Mouse (Mus musculus): ENCODE data around the gene Pdhb. TPM values are rescaled to one million over a fixed set of nuclear protein-coding genes. Genes with fewer than 3 reads are reported as not detected.
A peak's percentile ranks its signal among the peaks of the same experiment; 100 is the strongest.

The Pdhb gene
- total RNA-seq (2021), result 100 to 1,000 TPM; 178 to 185 TPM

DNA sequence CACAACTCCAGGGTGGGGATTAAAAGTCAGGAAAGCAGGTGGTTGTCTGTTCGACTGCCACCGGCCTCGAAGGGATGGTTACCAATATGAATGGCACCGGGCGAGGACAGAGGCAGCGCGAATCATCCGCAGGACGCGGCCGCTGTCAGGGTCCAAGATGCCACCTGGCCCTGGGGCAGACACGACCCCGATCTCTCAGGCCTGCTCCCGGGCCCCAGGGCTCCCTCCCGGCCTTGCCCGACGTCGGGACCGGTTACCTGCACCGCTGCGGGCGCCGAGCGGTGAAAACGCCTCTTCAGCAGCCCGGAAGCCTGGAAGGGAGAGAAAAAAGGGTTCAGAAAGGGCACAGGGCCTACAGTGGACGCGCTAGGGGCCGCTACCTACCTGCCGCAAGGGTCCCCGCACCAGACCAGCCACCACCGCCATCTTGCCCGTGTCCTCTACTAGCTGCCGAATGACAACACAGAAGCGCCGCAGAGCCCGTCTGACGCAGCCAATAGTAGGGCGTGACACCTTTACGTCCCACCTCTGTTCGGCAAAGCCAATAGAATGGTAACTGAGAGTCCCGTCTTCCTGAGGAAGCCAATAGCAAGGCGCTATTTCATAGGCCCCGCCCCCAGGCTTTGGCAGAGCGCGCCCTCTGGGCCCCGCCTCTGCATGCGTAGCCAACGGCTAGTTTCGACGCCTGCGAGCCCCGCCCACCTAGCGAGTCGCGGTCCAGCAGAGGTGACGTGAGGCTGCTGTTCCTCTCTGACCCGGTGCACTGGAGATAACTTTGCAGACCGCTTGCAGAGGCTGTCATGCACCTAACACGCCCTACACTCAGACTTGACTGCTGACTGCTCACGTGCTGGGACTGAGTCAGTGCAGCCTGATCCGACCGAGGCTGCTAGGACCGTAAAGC lies at the start of gene Pdhb:
Pdhb (minus strand) TSS at position 519 of the 904 bp plus-strand sequence.
- peak; percentile 99 to 100 for DNase-seq (ENCODE audit: low spot score in 2 of 2)
- intact Hi-C loops (cut with DNase I), result loop anchor here (1.0 to 5.0 kb wide), 2 partner anchors 42 to 170 kb away; partner anchors contain the start of genes Abhd6 and Kctd6

DNA sequence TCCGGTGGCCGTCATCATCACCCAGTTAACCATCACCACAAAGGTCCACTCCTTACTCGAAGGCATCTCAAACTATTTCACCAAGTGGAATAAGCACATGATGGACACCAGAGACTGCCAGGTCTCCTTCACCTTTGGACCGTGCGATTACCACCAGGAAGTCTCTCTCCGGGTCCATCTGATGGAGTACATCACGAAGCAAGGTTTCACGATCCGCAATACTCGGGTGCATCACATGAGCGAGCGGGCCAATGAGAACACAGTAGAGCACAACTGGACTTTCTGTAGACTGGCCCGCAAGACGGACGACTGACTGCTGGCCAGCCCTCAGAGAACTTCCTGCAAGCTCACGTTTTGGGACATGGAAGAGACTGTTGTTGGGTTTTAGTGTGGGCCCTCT lies 49.7 kb upstream of the Pdhb start:
- intact Hi-C loops (cut with DNase I), result no loop called here
- DNase-seq (ENCODE audit: low spot score in 2 of 2), result no peak

DNA sequence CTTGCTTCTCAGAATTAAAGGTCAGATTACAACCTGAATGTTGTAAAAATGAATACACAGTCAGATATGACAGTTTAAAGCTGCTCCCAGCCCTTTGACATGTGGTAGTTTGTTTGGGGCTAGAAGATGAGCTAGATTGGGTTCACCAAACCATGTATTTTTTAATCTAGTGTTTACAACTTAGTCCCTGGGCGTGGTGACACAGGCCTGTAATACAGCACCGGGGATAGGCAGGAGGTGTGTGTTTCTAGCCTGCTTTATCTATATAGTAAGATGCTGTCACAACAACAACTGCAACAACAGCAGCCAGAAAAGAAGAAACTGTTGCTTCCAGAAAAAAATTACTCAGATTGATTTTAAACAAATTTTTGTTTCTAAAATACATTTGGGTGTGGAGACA lies 48.1 kb upstream of the Pdhb start:
- DNase-seq (ENCODE audit: low spot score in 2 of 2), result no peak
- intact Hi-C loops (cut with DNase I), result no loop called here

DNA sequence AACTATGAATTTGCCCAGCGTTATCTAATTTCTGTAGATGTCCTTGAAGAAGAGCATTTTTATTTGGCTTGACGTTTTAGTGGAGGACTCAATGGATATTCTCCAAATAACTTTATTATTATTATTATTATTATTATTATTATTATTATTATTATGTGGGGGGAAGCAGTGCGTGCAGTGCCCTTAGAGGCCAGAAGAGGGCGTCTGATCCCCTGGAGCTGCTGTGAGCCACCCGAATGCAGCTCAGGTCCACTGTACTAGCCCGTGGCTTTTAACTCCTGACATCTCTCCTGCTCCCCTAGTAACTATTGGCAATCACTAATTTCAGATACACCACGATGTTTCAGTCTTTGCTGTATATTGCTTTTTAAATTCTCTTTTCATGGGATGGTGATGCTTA lies 47.5 kb upstream of the Pdhb start:
- intact Hi-C loops (cut with DNase I), result no loop called here
- DNase-seq (ENCODE audit: low spot score in 2 of 2), result no peak

DNA sequence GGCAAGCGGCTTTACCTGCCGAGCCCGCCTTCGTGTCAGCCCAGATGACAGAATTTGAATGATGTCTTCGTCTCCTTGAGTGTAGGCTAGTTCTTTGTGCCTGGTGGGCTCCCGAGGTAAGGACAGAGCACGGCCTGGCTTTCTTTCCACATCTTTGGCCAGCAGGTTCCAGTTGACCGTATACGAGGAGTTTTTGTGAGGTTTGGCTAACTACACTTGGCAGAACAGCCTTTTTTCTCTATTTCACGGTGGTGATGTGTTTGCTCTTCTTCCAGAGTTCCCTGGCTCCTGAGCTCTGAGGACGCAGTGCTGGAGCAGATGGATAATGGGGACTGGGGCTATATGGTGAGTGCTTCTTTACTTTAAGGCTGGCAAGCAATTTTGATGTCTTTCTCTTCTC lies 47.1 kb upstream of the Pdhb start:
- intact Hi-C loops (cut with DNase I), result no loop called here

DNA sequence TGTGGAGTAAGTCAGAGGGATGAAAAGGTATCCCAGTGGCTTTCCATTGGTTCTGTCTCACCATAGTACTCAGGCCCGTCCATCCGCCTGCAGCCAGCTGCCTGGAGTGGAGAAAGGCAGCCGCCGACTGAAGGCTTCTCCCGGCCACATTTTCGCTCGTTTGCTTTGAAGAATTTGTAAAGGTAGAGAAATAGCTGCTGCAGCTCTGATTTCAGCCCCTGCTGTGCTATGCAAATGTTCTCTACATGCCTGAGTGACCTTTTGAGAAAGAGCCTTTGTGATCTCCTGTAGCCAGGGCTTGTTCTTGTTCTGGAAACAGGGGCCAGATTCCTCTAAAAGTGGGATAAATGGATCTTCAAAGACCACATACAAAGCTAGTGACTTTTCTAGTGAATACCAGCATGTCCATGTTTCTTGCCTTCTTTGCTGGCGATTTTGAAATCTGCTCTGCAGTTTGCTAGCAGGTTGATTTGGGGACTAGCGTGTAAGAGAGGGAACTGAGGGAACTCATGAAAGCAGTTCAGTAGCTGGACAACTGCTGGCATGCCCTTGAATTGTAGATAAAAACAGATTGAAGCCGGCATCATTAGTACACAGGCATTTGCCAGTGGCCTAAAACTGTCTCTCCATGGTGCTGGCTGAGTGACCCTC lies 46.0 kb upstream of the Pdhb start:
- DNase-seq (ENCODE audit: low spot score in 2 of 2), result no peak
- intact Hi-C loops (cut with DNase I), result no loop called here

More for the DNA sequence above, 47.1 kb upstream of the Pdhb start:
- DNase-seq (ENCODE audit: low spot score in 2 of 2), result no peak

DNA sequence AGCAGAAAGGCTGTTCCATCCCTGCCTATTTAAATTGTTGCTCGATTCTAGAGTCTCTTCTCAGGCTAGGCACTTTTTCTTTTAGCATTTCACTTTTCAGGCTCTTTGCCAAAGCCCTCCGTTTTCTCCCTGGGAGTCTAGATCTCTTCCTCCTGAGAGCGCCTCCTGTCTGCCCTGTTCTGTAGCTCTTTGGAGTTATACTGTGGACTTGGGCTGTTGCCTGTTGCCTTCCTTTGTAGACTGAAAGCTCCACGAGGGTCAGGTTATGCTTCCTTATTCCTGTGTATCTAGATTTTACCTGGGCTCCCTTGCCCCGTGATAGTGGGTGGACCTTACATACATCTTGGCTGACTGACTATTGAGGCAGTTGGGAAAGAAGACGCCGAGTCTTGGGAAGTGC lies 45.4 kb upstream of the Pdhb start:
- intact Hi-C loops (cut with DNase I), result no loop called here
- no peak for DNase-seq (ENCODE audit: low spot score in 2 of 2)

DNA sequence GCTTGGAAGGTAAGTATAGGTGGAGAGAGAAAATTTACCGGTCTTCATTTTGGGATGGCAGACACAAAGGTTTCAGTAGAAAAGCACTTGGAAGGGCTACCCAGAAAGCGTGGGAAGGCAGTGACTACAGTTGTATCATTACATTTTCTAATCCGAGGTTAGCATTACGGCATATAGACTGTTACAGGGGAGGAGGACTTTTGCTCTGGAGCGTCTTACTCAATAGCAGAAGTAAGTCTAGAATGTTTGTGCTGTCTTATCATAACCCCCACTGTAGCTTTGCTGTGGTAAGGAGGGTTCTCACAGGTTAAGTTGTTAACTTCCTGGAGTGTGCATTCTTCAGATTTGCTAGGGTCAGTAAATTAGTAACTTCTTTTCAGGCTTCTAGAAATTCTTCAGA lies 43.3 kb upstream of the Pdhb start:
- no peak for DNase-seq (ENCODE audit: low spot score in 2 of 2)
- intact Hi-C loops (cut with DNase I), result no loop called here

DNA sequence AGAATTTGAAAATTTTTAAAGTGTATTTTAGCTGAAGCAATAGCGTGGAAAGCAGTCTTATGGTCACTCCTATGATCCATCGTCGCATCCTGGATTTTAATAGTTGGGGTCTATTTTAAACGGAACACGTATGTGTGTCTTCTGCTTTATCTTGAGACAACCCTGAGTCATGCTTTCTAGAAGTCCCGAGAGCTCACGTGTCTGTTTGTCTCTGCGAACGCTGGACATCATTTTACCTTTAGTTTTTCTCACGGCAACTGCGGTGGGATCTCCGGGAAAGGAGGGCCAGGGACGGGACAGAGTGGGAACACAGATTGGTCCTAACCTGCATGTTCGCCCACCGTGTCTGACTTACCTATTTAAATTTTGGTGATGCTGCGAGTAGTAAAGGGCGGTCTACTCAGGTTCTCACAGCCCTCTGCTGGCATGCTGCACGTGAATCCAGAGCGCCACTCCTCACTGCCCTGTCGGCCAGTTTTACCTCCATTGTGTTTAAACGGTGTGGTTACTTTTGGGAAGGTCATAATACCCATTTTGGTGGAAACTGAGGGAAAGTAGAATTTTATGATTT lies 42.5 kb upstream of the Pdhb start:
- intact Hi-C loops (cut with DNase I), result no loop called here
- DNase-seq (ENCODE audit: low spot score in 2 of 2), result peak; percentile 17 to 55

DNA sequence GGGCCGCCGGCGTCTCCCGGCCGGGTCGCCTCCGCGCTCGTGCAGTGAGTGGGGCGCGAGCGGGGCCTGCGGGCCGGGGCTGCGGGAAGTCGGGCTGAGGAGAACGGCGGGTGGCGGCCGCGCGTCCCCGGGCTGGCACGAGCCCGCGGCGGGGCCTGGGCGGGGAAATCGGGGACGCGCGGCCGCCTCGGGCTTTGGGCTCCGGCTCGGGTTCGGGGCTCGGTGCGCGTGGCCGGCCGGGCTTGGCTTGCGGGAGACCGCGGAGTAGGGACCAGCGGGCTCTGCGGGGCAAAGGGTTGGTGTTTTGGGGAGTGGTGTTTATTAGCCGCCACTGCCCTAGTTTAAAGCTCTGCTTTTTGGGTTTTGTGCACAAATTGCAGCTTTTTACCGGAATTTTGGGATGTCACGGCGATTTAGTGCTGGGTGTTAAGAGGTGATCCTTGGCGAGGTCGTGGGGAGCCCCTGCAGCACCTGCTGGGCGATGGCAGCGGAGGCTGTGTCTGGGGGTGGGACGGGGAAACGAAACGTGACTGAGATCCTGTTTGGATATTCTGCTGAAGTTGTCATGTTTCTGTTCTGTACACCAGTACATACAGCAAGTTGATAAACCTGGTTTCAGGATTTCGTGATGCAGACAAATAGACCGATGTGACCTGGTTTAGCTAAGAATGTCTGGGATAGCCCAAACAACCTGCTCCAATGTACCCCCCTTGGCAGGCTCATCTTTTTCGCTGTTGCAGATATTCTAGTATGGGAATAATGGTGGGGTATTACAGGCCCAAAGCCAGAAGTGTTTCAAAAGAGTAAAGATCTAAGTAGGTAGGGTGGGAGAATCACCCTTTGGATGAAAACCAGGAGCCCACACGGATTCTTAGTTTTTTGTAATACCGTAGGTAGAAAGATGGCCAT lies 41.7 kb upstream of the Pdhb start:
- intact Hi-C loops (cut with DNase I), result loop anchor here (1.0 to 5.0 kb wide), 2 partner anchors 42 to 117 kb away; partner anchors contain the start of gene Pxk
- peak; percentile 71 to 78 for DNase-seq (ENCODE audit: low spot score in 2 of 2)

DNA sequence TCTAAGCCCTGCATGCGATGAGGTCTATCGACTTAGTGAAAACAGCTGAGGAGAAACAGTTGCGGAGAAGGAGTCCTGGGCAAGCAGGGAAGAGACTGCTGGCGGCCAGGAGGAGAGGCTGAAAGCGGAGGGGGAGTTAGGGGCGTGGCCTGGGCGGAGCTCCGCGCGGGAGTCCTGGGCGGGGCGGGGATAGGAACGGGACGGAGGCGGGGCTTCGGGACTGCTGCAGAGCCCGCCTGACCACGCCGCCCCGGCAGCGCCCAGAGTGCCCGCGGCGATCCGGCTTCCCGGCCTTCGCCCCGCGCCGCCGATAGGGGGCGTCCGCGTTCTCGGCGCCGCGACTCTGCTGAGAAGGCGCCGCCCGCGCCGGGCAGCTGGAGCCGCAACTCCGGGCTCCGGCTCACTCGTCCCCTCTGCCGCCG lies 41.0 kb upstream of the Pdhb start, which contains the start of gene Kctd6:
Kctd6 (plus strand) TSS at position 338 of the 422 bp plus-strand sequence.
- intact Hi-C loops (cut with DNase I), result loop anchor here (1.0 to 5.0 kb wide), 2 partner anchors 42 to 117 kb away; partner anchors contain the start of gene Pxk
- DNase-seq (ENCODE audit: low spot score in 2 of 2), result peak; percentile 98

DNA sequence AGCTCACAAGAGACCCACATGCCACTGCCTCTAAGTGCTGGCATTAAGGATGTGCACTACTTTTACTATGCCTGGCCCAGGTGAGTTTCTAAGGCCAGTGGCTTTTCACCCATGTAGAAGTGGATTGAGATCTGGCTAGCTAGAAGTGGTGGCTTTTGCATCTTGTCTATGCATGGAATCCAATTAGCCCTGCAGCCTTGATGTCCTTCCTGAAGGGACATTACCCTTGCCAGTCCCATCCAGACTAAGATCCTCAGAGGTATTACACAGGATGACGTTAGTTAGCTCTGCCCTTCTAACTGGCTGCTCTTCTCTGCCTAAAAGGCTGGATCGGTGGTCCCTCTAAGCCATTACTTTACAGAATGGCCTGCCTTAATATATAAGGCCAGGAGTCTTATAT lies 40.2 kb upstream of the Pdhb start:
- intact Hi-C loops (cut with DNase I), result loop anchor here (5.0 kb wide), 1 partner anchor 116 kb away; the partner anchor contains the start of gene Pxk
- no peak for DNase-seq (ENCODE audit: low spot score in 2 of 2)

DNA sequence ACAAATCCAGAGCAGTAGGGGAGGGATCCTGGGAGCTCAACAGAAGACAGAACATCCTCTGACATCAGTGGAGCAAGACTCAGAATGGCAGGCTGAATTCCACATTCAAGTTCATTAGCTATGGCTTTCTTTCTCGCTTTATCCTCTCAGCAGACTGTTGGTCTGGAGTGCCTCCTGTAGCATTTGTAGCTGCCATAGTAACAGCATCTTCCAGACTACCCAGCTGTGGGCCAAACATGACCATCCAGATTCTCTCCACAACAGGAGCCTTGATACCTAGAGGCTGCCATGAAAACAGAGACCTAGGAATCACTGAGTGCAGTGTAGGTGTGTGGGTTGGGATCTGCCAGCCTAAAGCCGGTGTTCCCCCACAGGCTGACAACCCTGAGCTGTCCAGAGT lies 37.1 kb upstream of the Pdhb start:
- DNase-seq (ENCODE audit: low spot score in 2 of 2), result no peak
- intact Hi-C loops (cut with DNase I), result loop anchor here (1.0 to 5.0 kb wide), 2 partner anchors 24 to 113 kb away; partner anchors contain the start of gene Pxk

DNA sequence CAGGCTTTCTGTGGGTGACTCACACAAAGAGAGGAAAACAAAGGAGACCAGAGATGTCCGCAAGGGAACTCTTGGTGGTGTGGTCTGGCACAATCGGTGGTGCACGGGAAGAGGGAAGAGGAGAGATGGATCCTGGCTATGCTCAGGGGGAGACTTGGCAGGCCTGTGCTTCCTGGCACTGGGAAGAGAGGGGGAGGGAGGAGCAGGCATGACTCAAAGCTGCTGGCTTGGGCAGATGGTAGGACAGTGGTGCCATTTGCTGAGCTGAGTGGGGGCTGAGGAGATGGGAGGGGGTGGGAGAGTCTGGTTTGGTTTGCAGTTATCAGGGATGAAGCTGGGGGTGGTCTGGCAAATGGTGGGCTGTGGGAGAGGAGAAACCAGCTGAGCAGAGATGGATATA lies 36.1 kb upstream of the Pdhb start:
- peak; percentile 72 to 95 for DNase-seq (ENCODE audit: low spot score in 2 of 2)
- intact Hi-C loops (cut with DNase I), result loop anchor here (1.0 kb wide), 1 partner anchor 23 kb away; no protein-coding TSS in a partner anchor

DNA sequence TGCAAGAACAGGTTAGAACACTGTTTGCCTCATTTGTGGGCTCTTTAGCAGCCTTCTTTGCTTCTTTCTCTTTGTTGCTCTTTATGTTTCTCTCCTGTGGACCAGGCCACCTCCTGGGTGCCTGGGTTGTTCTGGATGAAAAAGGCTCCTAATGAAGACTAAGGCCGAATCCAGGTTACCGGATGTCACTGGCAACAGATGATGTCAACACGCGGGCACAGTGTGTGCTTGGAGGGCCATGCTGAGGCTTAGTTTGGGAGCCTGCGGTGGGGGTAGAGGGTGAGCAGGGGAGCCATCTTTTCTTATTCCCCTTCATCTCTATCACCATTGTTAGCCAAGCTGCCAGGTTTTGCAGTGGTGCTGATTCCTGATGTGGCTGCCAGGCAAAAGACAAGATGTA lies 34.7 kb upstream of the Pdhb start:
- DNase-seq (ENCODE audit: low spot score in 2 of 2), result no peak
- intact Hi-C loops (cut with DNase I), result no loop called here

DNA sequence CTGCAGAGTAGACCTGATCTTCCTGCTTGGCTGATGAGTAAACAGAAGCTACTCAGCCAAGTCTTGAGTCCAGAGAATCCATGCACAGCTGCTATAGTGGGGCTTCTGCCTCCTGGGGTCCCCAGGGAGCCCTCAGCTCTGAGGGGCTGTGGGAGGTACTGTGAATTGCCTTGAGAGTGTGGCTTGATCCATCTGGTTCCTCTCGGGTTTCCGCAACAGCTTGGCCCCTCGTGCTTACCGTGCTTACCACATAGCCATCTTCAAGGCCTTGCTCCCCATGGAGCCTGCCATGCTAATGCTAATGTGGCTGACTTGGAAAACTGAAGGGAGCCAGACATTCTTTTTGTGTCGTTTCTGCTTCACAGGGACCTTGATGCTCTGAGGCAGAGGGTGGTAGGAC lies 34.3 kb upstream of the Pdhb start:
- intact Hi-C loops (cut with DNase I), result no loop called here

DNA sequence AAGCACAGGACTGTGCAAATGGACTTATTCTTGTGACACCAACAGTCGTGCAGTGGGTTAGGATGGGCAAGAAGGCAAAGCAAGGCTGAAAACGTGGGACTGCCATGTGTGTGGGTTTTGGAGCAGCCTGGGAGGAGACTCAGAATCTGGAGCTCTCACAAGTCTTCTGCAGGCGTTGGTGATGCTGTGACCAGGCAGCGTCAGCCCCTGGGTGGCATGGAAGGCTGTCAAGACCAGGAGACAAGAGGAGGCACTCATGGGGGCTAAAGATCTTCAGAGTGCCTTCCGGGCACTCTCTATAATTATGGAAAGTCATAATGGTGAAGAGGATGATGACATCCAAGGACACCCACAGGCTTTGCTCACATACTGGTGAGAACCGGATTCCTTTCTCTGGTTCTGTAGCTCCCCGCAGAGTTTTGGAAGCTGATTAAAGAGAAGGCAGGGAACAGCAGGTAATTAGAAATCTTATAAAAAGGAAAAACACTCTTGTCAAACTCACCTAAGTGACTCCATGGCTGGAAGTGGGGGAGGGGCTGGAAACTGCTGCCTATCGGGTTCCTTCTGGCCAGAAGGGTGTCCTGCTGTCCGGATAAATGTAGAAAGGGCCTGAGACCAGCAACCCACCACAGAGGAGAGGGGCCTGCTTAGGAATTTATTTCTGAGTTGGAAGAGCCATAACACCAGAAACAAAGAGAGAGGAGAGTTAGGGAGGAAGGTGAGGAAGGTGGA lies 33.5 kb upstream of the Pdhb start:
- DNase-seq (ENCODE audit: low spot score in 2 of 2), result peak in 1 of 2 experiments; percentile 72
- intact Hi-C loops (cut with DNase I), result no loop called here

More for the DNA sequence above, 34.3 kb upstream of the Pdhb start:
- DNase-seq (ENCODE audit: low spot score in 2 of 2), result no peak

DNA sequence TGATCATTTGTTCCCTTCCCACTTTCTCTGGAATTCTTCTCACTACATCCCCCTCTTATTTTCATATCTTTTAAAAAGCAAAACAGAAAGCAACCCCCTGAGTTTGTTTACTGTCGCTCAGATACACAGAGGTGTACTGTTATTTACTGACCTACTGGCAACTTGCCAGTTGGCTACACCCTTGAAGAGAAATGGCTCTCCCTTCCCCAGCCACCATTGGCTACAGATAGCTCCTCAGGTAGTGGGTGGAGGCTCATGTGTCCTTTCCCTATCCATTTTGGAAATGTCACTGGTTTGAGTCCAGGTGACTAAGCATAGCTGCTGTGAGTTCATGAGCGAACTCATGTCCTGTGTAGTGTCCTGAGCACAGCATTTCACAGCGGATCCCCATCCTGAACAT lies 28.9 kb upstream of the Pdhb start:
- no peak for DNase-seq (ENCODE audit: low spot score in 2 of 2)
- intact Hi-C loops (cut with DNase I), result no loop called here
